Mouse (Mus musculus) testis, adult 2 months (tissue): Measurements from ENCODE around the gene Pqlc2.

Experiments used
- CTCF ChIP-seq: fragments of 200-500 bp; IDR thresholded peaks from 2 replicates; pipeline ENCODE4 v1.5.1; 2012; ENCODE audit warnings: low read depth, mild to moderate bottlenecking, inconsistent platforms, low read length, moderate library complexity; ENCODE audit not compliant: control insufficient read depth, insufficient read depth, insufficient replicate concordance
- POLR2A ChIP-seq: fragments of 200-500 bp; IDR thresholded peaks from 2 replicates; pipeline ENCODE4 v1.6.1; 2012; ENCODE audit warnings: low read depth, mild to moderate bottlenecking, inconsistent platforms, low read length, moderate library complexity; ENCODE audit not compliant: control insufficient read depth

DNA sequence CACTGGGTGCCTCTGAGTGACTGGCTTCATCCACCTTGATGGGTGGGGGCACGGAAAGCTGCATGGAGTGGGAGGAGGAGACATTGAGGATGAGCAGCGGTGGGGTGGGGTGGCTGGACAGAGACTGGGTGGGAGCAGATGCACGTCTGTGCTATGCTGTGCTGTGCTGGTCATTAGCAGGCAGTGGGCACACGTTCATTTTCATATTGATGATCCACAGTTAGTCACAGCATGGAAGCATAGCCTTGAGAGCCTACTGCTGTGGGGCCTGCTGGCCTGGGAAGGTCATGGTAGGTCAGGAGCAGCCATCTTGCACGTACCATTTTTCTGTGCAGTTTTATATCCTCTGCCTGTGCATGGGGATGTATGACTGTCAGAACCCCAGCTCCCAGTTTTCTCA, 61.8 kb downstream of the Pqlc2 start:
- no peak for TF ChIP-seq CTCF
- no peak for TF ChIP-seq POLR2A
